Mouse (Mus musculus) lung, adult 2 months (tissue): ENCODE data around the gene Pkn1.

ENCODE experiments used
- CTCF ChIP-seq: fragments of 200-500 bp; IDR thresholded peaks from 2 replicates; pipeline ENCODE4 v1.5.1; 2011; ENCODE audit warnings: mild to moderate bottlenecking, low read length, control low read depth; ENCODE audit not compliant: insufficient read depth
- POLR2A ChIP-seq: fragments of 200-500 bp; IDR thresholded peaks from 2 replicates; pipeline ENCODE4 v1.6.1; 2011; ENCODE audit warnings: low read depth, mild to moderate bottlenecking, control low read depth, low read length, borderline replicate concordance; ENCODE audit errors: extremely low read depth

- TF ChIP-seq CTCF: no peak
- peak; percentile 74 for TF ChIP-seq POLR2A
Measured at GRCm38 (mm10) chr8:83698661-83699453, at the start of gene Pkn1.
